Mouse (Mus musculus): Measurements from ENCODE around the gene Sord. TPM values are rescaled to one million over a fixed set of nuclear protein-coding genes. Genes with fewer than 3 reads are reported as not detected.
"Not testable (repeated sequence)": the region's sequence is repeated elsewhere in the genome, so short reads cannot be mapped to it uniquely, and the experiment has no call there.

The Sord gene
- total RNA-seq (2021) = 61.6 and 101 TPM in 2 replicates
- long read RNA-seq, experiment 1, transcript Sord-201 (9 exons, 2,352 nt) = major isoform, 42 of 52 reads
- long read RNA-seq, experiment 1, partial matches to known transcripts = 10 of 52 reads
- long read RNA-seq, experiment 1, other reads (novel, unspliced or antisense) = 0 of 52 reads
- long read RNA-seq, experiment 2, transcript Sord-201 (9 exons, 2,352 nt) = major isoform, 56 of 71 reads
- long read RNA-seq, experiment 2, partial matches to known transcripts = 11 of 71 reads
- long read RNA-seq, experiment 2, other reads (novel, unspliced or antisense) = 4 of 71 reads

DNA sequence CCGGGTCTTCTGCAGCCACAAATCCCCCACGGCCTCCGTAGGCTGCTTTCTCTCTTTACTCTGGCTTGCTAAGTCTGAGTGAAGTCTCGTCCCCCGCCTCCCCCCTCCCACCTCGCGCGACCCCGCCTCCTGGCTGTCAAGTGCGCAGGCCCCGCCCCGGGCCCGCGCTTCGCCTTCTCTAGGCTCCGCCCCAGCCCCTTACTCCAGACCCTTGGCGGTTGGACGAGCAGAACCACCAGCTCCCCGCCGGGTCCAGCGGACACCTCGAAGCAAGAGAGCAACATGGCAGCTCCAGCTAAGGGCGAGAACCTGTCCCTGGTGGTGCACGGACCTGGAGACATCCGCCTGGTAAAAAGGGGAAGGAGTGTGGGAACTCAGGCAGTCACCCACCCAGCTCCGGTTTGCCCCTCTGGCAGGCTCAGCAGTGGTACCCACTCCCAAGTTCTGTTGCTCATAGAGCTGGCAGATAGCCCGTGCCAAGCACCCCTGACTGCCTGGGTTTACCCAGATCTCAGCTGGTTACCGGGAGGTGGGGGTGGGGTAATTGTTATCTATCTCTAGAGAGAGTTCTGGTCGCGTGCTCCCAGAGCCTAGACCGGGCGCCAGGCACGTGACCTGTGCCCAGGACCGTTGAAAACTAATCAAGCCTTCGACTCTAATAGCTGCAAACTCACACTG lies at the start of gene Sord:
Gene Sord (plus strand): TSS at position 139 of the 678 bp plus-strand sequence.
- DNase-seq = peak; percentile 88

DNA sequence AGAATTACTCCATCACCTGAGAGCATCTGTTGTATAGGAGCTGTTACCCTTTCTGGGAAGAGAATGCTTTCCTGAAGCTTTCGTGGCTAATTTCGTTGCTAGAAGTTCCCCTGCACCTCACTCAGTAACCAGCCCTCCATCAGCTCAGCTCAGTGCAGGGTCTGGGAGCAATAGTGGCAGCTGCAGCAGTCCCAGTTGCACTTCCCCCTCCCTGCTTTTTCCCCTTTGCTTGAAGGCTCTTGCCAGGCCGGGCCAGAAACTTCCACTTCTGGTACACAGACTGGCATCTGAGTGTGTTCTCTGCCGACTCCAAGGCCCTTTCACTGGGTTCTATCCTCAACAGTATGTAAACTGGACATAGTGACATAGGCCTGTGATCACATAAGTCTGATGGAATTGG lies 49.5 kb upstream of the Sord start:
- no peak for DNase-seq

DNA sequence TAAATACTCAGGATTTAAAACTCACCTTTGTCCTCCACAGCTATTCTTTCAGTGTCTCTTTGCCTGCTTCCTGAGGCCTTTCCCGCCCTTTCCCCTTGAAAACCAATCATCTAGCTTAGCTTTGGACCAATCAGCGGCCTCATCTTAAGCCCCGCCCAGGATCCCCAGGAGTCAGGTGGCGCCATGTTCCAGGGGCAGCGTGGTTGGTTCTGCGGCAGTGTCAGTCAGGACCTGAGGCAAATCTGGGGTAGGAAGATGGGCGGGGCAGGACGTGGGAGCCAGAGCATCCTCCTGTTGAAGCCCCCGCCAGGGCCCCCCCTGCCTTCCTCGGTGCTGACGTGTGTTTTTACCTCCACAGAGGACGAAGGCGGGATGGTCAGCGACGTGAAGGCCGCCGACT lies 48.4 kb upstream of the Sord start, which contains the start of the genes Patl2 and Terb2:
Gene Patl2 (minus strand): TSS at position 84 of the 400 bp plus-strand sequence.
Gene Terb2 (plus strand): TSS at position 167 of the 400 bp plus-strand sequence.
- no peak for DNase-seq

DNA sequence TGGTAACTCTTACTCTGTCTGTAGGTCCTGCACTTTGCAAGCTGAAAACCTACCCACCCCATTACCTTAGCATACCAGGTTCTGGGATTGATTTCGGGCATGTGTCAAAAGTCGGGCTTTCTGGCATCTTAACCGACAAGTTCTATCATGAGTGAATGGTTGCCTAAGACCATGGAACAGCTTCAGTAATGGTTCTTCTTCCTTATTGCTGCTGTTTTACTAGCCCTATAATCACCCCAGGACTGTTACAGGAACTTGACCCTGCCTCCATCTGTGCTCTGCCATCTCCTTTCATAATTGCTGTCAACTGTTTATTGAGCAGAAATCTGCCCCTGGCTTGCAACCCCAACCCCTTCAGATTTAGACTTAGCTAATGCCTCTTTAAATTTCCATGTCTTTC lies 47.8 kb upstream of the Sord start:
- no peak for DNase-seq

DNA sequence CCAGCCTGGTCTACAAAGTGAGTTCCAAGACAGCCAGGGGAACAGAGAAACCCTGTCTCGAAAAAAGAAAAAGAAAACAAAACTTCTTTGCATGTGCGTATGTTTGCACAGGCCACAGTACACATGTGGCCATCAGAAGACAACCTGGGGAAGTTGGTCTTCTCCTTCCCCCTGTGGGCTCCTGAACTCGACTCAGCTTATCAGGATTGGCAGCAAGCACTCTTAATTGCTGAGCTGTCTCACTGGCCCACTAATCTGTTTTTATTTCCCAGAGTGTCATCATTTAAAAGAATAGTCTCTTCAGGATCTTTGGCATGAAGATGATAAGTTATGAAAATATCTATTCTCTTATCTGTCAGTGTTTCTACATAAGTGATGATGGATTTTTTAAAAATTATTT lies 42.7 kb upstream of the Sord start:
- DNase-seq = no peak

DNA sequence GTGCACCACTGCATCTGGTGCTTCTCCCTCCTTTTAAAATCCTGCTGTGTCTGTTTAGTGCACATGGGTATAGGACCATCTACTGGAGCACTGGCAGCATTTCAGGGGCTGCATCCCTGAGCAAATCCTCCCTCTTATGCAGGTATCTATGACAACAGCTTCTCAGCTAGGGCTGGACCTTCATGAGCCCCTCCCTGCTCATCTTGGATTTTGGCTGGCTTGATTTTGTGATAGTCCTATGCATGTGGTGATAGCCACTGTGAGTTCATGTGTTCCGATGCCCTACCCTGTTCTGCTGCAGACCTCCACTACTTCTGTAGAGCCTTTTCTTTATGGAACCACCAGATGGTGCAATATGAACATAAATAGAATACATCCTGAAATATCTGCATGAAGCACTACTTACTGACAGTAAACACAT lies 40.0 kb upstream of the Sord start:
- no peak for DNase-seq

DNA sequence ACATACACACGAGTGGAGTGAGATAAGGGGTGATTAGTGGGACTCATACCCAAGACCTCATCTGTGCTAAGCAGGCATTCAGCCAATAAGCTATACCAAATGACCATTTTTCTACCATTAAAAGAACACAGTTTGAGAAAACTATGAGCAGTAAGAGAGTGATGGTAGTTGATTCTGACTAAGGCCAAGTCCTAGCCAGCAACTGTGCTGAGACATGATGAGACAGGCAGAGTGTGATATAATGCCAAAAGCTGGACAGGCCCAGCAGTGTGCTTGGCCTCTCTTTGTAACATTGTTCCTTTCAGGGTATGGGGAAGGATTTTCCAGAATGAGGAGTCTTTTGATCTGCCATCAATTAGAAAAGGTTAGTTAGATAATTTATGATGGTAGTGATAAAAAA lies 33.0 kb upstream of the Sord start:
- DNase-seq = no peak

DNA sequence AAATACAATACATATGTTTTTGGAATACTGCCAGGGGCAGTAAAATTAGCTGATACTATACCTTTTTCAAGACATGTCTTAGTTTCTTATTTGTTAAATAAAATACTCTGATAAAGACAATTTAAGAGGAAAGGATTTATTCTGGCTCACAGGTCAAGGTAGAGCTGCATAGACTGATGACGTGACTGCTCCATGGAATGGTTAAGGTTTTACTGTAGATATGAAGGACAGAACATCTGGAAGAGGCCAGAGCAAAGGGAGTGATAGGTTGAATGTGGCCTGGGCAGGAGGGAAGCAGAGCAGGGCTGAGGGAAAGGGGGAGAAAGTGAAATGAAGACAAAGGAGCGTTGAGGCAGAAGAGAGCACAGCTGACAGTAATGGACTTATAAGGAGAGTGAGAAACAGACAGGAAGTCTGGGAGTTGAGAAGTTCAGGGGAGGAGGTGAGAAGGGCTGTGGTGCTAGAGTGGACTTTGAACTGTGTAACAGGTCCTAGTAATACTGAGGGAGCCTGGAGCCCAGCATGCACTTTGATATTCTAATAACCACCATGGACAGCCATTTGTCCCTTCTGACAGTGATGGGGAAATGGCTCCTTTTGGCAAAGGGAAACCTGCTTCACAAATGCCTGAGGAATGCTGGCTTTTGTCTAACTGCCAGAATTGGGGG lies 28.0 kb upstream of the Sord start:
- no peak for DNase-seq

DNA sequence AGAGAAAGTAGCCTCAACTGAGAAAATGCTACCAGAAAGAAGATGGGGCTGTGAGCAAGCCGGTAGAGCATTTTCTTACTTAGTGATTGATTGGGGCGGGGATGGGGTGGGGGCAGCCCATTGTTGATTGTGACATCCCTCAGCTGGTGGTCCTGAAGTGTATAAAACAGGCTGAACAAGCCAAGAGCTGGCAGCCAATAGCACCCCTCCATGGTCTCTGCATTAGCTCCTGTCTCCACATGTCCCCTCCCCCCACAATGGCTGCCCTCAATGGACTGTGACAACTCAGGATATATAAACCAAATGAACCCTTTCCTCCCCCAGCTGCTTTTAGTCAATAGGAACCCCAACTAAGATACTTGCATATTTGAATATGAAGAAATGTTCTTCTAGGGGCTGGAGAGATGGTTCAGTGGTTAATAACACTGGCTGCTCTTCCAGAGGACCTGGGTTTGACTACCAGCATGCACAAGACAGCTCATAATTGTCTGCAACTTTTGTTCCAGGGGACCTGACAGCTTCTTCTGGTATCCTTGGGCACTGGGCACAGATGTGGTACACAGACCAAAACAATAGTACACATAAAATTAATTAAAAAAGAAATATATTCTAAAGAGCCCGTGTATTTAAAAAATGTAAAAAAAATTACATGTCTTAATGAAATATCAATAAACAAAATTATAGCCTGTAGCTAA lies 23.9 kb upstream of the Sord start:
- no peak for DNase-seq

DNA sequence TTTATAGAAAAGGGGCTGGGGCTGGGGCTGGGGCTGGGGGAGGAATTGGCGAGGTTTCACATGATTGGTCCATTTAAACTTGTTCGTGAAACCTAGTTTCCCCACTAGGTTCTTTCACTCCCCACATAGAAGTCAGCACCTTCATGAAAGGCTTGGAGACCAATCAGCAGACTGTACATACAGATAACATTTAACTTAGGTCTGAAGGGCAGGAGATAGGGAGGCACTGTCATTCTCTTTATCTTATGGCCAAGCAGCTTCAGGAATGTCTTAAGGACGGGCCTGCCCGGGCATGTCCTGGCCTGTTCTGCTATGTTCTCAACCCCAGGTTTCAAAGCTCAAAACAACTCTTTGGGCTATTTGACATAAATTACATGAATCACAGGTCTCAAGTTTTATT lies 17.5 kb upstream of the Sord start:
- not testable (repeated sequence) for DNase-seq

DNA sequence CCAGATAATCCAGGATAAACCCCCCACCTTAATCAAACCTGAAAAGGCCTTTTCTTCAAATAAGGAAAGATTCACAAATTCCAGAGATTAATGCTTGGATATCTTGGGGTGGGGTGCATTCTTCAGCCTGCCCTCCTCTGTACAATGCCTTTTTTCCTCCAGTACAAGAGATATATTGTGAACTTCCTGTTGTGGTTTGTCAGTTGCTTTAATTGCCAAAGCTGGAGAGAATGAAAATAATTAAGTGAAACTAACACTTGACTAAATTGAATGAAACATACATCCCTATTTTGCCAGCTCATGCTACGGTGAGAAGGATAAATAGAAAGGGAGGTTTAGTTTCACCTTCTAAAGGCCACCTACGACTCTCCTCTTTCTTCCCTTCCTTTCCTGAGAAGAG lies 16.3 kb upstream of the Sord start:
- DNase-seq = no peak

DNA sequence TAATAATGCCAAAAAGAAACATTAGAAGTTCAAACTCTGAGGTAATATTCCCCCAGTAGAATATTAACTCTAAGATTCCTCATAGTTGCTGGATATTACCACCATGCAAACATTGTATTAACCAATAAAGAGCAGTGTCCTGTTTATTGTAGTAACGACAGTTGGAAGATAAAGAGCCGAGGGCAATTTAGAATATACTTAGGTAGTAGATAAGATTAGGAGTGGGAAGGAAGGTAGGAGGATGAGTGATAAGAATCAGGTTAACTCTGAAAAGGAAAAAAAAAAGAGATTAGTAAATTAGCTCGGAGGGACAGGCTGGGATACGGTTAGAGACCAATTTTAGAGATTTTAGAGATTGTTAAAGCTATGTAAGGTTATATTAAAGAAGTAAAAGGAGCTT lies 13.2 kb upstream of the Sord start:
- DNase-seq = no peak

DNA sequence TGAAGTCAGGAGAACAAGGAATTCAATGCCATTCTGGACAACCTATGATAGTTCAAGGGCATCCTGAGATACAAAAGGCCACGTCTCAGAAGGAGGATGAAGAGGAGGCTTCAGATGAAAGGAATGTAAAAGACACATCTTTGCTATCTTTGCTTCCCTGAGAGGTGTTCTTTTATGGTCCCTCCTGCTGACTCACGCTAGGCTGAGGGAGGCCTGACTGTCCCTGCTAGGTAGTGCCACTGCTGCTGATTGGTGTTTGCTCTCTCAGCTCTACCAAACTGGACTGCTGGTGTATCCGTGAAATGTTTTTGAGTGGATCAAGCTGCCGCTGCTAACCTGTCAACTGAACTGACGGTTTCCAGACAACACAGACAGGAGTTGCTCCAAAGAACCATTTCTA lies 12.8 kb upstream of the Sord start:
- DNase-seq = no peak

DNA sequence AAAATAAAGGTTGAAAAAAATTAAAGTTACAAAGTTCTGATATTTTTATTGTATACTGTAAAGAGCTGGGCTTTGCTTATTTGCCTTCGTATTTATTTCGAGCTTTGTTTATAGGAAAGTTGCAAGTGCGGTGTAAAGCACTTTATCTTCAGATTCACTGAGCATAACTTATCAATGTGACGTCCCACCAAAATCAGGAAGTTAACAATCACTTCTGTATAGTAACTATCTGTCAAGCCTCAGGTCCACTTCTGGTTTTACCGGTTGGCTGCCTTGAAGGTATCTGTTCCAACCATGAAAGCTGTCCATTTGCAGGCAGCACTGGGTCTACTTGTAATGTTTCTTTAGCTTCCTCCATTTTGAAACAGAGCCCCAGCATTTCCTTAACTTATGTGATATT lies 12.3 kb upstream of the Sord start:
- no peak for DNase-seq

DNA sequence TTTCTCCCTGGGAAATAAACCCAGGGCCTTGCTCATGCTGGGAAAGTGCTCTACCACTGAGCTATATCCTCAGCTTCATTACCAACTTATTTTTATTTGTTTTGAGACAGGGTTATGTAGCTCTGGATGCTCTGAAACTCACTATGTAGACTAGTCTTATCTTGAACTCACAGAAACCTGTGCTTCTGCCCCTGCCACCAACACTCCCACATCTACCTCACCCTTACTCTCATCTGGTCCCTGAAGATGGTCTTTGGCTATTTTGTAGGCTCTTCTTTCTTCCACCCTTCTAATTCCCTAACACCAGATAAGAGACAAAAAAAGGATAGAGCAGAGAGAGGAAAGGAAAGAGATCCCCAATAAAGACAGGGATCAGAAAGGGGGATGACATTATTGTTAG lies 10.9 kb upstream of the Sord start:
- no peak for DNase-seq

DNA sequence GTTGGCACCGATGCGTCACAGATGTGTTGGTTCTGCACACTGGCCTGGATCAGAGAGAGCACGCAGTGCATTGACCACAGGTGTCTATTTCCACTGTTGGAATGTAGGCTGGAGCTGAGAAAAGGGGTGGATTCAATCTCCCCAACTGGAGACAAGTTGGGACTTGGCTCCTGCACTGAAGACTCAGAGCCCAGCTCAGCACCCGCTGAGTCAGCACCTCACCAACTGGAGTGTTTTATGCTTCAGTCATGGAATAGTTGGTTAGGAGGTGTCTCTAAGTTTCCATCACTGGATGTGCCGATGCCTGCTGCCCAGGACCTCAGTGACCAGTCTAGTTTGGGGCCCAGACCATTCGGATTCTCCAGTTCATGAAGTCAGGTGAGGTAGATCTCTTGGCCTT lies 4.2 kb upstream of the Sord start:
- DNase-seq = no peak

DNA sequence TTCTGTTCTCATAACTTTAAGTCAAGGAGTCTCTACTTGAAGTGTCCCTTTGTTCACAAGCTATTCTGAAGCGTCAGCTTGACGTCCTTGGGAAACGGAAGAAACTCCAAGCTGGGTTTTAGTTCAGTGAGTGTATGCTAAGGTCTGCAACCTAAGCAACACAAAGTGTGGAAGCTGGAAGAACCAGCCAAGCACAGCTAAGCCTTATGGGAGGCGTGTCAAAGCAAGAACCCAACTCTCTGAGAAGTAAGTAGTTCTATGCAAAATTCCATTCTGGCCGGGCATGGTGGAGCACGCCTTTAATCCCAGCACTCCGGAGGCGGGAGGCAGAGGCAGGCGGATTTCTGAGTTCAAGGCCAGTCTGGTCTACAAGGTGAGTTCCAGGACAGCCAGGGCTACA lies 2.9 kb upstream of the Sord start:
- no peak for DNase-seq

DNA sequence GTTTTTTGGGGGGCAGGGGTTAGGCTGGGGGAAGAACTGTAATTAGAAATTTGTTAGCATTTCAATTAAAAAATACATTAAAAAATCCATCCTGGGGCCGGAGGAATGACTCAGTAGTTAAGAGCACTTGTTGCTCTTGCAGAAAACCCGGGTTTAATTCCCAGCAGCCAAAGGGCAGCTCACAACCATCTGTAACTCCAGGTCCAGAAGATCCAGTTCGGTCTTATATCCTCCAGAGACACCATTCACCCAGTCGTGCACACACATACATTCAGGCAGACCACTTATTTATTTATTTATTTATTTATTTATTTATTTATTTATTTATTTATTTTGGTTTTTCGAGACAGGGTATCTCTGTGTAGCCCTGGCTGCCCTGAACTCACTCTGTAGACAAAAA lies 1.2 kb upstream of the Sord start:
- no peak for DNase-seq

DNA sequence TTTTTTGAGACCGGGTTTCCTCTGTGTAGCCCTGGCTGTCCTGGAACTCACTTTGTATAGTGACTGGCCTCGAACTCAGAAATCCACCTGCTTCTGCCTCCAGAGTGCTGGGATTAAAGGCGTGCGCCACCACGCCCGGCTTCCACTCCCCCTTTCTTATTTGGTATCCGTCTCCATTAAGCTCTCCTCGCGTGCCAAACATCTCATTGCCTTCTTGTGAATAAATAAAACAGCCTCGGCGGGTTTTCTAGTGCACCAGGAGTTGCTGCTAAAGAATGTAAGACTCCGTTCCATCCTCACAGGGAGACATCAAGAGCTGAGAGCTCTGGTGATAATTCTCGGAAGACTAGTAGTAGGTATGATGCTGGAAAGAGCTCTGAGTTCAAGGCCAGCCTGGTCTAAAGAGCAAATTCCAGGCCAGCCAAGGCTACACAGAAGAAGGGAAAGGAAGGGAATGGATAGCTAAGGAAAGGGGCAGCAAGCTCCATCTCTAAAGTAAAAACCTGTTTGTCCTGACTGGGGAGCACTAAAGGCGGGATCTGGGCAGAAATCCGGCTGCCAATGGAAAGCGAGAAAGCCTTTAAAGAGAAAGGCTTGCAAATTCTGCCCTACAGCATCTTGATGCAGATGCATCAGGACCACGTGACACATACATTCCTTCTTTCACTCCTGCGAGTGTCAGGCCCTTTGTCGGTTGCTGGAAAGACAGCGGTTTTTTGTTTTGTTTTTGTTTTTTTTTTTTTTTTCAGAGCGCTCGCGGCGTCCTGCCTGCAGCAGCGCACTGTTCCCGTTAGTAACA lies 591 bp upstream of the Sord start:
- peak; percentile 55 for DNase-seq

DNA sequence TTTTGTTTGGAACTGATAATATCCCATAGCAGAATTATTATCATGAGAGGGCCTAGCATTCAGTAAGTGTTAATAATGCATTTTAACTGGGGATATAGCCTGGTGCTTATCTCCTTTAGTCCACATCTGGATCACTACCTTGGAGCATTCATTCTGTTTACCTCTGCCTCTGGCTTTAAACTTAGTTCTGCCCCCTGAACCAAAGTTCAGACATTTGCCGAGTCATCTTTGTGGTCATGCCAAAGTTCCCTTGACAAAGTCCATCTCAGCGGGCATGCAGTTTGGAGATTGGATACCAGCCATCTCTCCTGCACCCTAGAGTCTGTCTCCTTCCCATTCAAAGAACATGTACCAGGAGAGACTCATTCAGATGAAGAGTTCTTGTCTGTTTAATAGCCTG lies 876 bp downstream of the Sord start:
- no peak for DNase-seq

DNA sequence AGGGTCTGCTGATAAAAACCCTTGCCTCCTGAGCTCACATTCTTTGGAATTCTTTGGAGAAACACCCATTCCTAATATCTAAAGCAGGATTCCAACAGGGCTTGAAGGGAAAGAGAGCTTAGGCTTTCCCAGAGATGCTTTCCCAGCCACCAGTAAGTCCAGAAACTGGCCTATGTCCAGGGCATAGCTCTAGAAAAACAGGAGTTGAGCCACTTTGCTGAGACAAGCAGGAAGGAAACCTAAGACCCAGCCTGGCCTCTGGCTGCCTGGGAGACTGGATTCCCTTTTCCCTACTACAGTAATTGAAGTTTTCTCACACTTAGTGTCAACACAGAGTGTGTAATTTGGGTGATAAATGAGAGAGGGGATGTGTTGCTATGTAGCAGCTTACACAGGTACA lies 1.8 kb downstream of the Sord start:
- no peak for DNase-seq

DNA sequence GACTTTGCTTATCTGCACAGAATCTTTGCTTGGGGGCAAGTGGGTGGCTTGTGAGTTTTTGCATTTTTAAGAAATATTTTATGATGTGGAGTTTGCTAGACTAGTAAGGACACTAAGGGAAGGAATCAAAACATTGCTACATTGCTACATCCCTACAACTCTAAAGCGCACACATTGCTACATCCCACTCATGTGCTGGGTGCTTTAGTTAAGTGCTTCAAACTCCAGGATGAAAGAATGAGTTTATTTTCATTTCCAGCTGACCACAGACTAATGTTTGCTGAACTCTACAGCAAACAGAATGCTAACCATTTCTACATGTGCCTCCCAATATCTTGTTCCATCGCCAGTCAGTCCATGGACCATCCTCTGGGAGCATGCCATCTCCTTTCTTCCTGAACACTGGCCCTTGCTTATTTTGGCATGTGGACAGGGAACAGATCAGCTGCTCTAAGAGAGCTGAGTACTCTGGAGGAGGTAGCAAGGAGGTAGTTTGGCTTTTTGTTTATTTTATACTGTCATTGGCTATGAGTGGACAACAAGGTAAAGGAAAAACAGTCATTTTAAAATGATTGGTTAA lies 3.4 kb downstream of the Sord start:
- DNase-seq = no peak
